Mouse (Mus musculus) central nervous system, embryonic 11.5 days (tissue): ENCODE data around the gene Cdkn2a. TPM values are rescaled to one million over a fixed set of nuclear protein-coding genes. Genes with fewer than 3 reads are reported as not detected.

ENCODE experiments used
- polyA plus RNA-seq: library from polyadenylated mRNA; depleted of rRNA; stranded (reverse); fragments of >200 nt; gene quantifications from 2 replicates; pipeline ENCODE4 v1.2.3, GENCODE M21; 2012; rRNA removed

The Cdkn2a gene
- 0.06 and 0.21 TPM in 2 replicates for polyA plus RNA-seq

GRCm38 (mm10) chr4:89294486-89295440, at the start of gene Cdkn2a:
Cdkn2a (minus strand) TSS chr4:89294653.

GRCm38 (mm10) chr4:89310491-89311254, 16.2 kb upstream of the Cdkn2a start, which contains the start of gene Cdkn2b:
Cdkn2b (minus strand) TSS chr4:89311039.

Other genes starting within 250 kb of the Cdkn2a start
- 27.9 and 43.9 TPM in 2 replicates for gene Mtap, start 157.5 kb downstream of the Cdkn2a start, polyA plus RNA-seq
- gene Cdkn2b, start 16.4 kb upstream of the Cdkn2a start, polyA plus RNA-seq, result 0.40 and 0.67 TPM in 2 replicates